ENCODE assay signal across 8 mouse cellular contexts in the genomic region with DNA sequence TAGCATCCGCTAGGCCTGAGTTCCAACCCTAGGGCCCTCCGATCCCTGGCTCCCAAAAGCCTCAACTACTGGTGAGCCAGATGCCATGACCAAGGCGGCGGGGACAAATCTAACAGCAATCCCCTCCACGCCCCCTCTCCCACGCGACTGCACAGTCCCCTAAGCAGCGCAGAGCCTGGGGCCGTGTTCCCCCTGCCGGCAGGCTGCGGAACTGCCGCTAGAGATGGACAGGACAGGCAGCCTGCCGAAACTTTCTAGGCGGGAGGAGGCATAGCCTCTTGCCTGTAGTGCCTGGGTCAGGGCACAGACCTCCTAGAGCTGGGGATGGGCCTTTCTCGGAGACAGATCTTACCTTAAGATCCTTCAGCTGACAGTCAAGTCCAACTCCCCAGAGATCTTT. TPM values are rescaled to one million over a fixed set of nuclear protein-coding genes. Genes with fewer than 3 reads are reported as not detected.
A peak's percentile ranks its signal among the peaks of the same experiment; 100 is the strongest.
DNase-seq lines count a peak whose midpoint lies in the region; ATAC-seq and TF ChIP-seq lines count a peak whose summit lies in the region.

No protein-coding gene starts in this region.

- H3K4me2 ChIP-seq in hindbrain, embryonic 11.5 days (replicated peaks; ENCODE audit: low read depth, low read length) = no peak overlapping the region
- H3K4me2 ChIP-seq in hindbrain, embryonic 12.5 days (replicated peaks) = no peak overlapping the region
- no peak overlapping the region for H3K4me2 ChIP-seq in CH12.LX (ENCODE audit: insufficient read depth, low read depth, poor library complexity, severe bottlenecking)
- no peak overlapping the region for H3K4me2 ChIP-seq in forebrain, embryonic 12.5 days

- no peak overlapping the region for H3K9ac ChIP-seq in hindbrain, embryonic 11.5 days (ENCODE audit: low read depth, low read length)
- no peak overlapping the region for H3K9ac ChIP-seq in hindbrain, embryonic 12.5 days
- no peak overlapping the region for H3K9ac ChIP-seq in CH12.LX (ENCODE audit: insufficient read depth, low read depth)
- H3K9ac ChIP-seq in forebrain, embryonic 12.5 days = no peak overlapping the region

- TF ChIP-seq POLR2A in CH12.LX (IDR thresholded peaks at IDR 0.05; ENCODE audit: low read depth, low read length) = no peak

- 18% methylated on average over 15 of the region's 15 CpGs for WGBS in hindbrain, embryonic 11.5 days
- whole genome bisulfite sequencing in hindbrain, embryonic 12.5 days = 12% methylated on average over 15 of the region's 15 CpGs
- WGBS in forebrain, embryonic 12.5 days = 15% methylated on average over 15 of the region's 15 CpGs

- H3K27ac ChIP-seq in hindbrain, embryonic 11.5 days (ENCODE audit: low read depth, low read length) = no peak overlapping the region
- H3K27ac ChIP-seq in hindbrain, embryonic 12.5 days = no peak overlapping the region
- no peak overlapping the region for H3K27ac ChIP-seq in CH12.LX (ENCODE audit: insufficient read depth, low read depth)
- no peak overlapping the region for H3K27ac ChIP-seq in forebrain, embryonic 12.5 days

- H3K4me1 ChIP-seq in hindbrain, embryonic 11.5 days (replicated peaks; ENCODE audit: control insufficient read depth, insufficient read depth, low read length) = no peaks in the 10 kb centered on the region
- H3K4me1 ChIP-seq in hindbrain, embryonic 12.5 days = no peaks in the 10 kb centered on the region
- H3K4me1 ChIP-seq in CH12.LX (ENCODE audit: control insufficient read depth in 1 of 2, insufficient read depth in 2 of 2) = no peaks in the 10 kb centered on the region; a peak in 1 of 4 replicates
- no peaks in the 10 kb centered on the region for H3K4me1 ChIP-seq in forebrain, embryonic 12.5 days

- no peaks in the 10 kb centered on the region for H3K36me3 ChIP-seq in hindbrain, embryonic 11.5 days (ENCODE audit: control insufficient read depth, insufficient read depth, low read length)
- no peaks in the 10 kb centered on the region for H3K36me3 ChIP-seq in hindbrain, embryonic 12.5 days
- H3K36me3 ChIP-seq in CH12.LX (replicated peaks in 1 of 2; ENCODE audit: control insufficient read depth in 1 of 2, insufficient read depth in 1 of 2, low read length in 1 of 2) = no peaks in the 10 kb centered on the region
- no peaks in the 10 kb centered on the region for H3K36me3 ChIP-seq in forebrain, embryonic 12.5 days (replicated peaks)

- TF ChIP-seq CTCF in CH12.LX (conservative IDR thresholded peaks at IDR 0.05 in 1 of 2, IDR thresholded peaks at IDR 0.05 in 1 of 2; ENCODE audit: low read depth in 2 of 2, low read length in 2 of 2) = peak; percentile 56 to 80

- H3K27me3 ChIP-seq in hindbrain, embryonic 11.5 days (ENCODE audit: control insufficient read depth, insufficient read depth, low read length) = no peaks in the 10 kb centered on the region
- H3K27me3 ChIP-seq in hindbrain, embryonic 12.5 days = no peaks in the 10 kb centered on the region
- peaks cover 70% of the 10 kb centered on the region for H3K27me3 ChIP-seq in CH12.LX (replicated peaks)
- 0 out of 2 replicates have a peak, but pooled peaks cover 3% of the 10 kb centered on the region for H3K27me3 ChIP-seq in forebrain, embryonic 12.5 days

- in situ Hi-C loops in CH12.LX (cut with MboI; ENCODE audit: low pct_ligation_motif_present, low pct_unique_long_range_greater_than_20kb, low sequenced_read_pairs) = loop anchor here (5.0 kb wide), 1 partner anchor 219 kb away; no protein-coding TSS in a partner anchor

- dilution Hi-C loops in CH12.LX (cut with MboI; ENCODE audit: extremely low pct_ligation_motif_present, extremely low pct_unique_long_range_greater_than_20kb, low sequenced_read_pairs) = no loop called here

- ATAC-seq in hindbrain, embryonic 11.5 days (ENCODE audit: low FRiP score) = no peak
- no peak for ATAC-seq in hindbrain, embryonic 12.5 days (ENCODE audit: low FRiP score)
- 0 out of 2 replicates have a peak, but pooled peaks have one; percentile 55 for ATAC-seq in forebrain, embryonic 12.5 days (ENCODE audit: low FRiP score)

- peak; percentile 87 for DNase-seq in hindbrain, embryonic 11.5 days (ENCODE audit: low spot score)
- peak; percentile 51 for DNase-seq in CH12.LX (ENCODE audit: extremely low read depth)
- DNase-seq in adrenal gland, postnatal 36 days = peak; percentile 60 to 72
- DNase-seq in kidney, postnatal 4 days = peak; percentile 78 to 83
- DNase-seq in naive thymus-derived CD4-positive, alpha-beta T cell, adult 2 months (ENCODE audit: low read depth) = peak; percentile 76
- peak; percentile 60 to 65 for DNase-seq in thymus, postnatal 36 days

- no peaks in the 10 kb centered on the region for H3K9me3 ChIP-seq in hindbrain, embryonic 11.5 days (ENCODE audit: control insufficient read depth, low read length)
- H3K9me3 ChIP-seq in hindbrain, embryonic 12.5 days (replicated peaks) = no peaks in the 10 kb centered on the region
- peaks cover 23% of the 10 kb centered on the region for H3K9me3 ChIP-seq in CH12.LX (replicated peaks; ENCODE audit: low read length)
- 0 out of 2 replicates have a peak, but pooled peaks cover 4% of the 10 kb centered on the region for H3K9me3 ChIP-seq in forebrain, embryonic 12.5 days

- no peak for TF ChIP-seq EP300 in CH12.LX (IDR thresholded peaks at IDR 0.05; ENCODE audit: low read length)

- peak; percentile 38 for TF ChIP-seq RAD21 in CH12.LX (IDR thresholded peaks at IDR 0.05; ENCODE audit: low read depth, low read length)

- no peak overlapping the region for H3K4me3 ChIP-seq in hindbrain, embryonic 11.5 days (ENCODE audit: low read depth, low read length)
- no peak overlapping the region for H3K4me3 ChIP-seq in hindbrain, embryonic 12.5 days
- H3K4me3 ChIP-seq in CH12.LX (replicated peaks in 1 of 3; ENCODE audit: low read depth in 2 of 3, low read length in 2 of 3, poor library complexity in 1 of 3) = no peak overlapping the region
- no peak overlapping the region for H3K4me3 ChIP-seq in forebrain, embryonic 12.5 days (replicated peaks)

- H3K79me2 ChIP-seq in CH12.LX (replicated peaks; ENCODE audit: control insufficient read depth, extremely low read depth, insufficient read depth, poor library complexity, severe bottlenecking) = no peaks in the 10 kb centered on the region

TF ChIP-seq in CH12.LX, 34 proteins besides CTCF, POLR2A, EP300 and RAD21:
- no peak for TF ChIP-seq GABPA (IDR thresholded peaks at IDR 0.05; ENCODE audit: insufficient replicate concordance, low read depth, low read length)
- peak; percentile 58 for TF ChIP-seq SMC3 (IDR thresholded peaks at IDR 0.05; ENCODE audit: low read depth, low read length)
- no peak for TF ChIP-seq BHLHE40 (IDR thresholded peaks at IDR 0.05; ENCODE audit: low read depth, low read length)

RNA-seq across cellular contexts. Expression of a gene that starts 9.7 kb away (rescaled TPM):
- 0.77 and 1.2 TPM in 2 replicates for polyA plus RNA-seq in hindbrain, embryonic 11.5 days (2014; fragmentation: Nextera tagmentation; extraction: Ambion mirVana)
- polyA plus RNA-seq in hindbrain, embryonic 12.5 days (2016; fragmentation: Nextera tagmentation; extraction: Ambion mirVana) = 2.5 and 3.0 TPM in 2 replicates
- total RNA-seq in CH12.LX (2012; rRNA removed) (not detected in 2 replicates), CH12.LX (2014; rRNA removed) (not detected in 2 replicates)
- polyA plus RNA-seq in CH12.LX (2012; ENCODE audit: insufficient read length, low read depth) = not detected in 2 replicates
- 1 to 10 TPM in 1 of 2 experiments, not detected in 1; 2.0 TPM for total RNA-seq in adrenal gland, postnatal 36 days (2021)
- polyA plus RNA-seq in forebrain, embryonic 12.5 days (2016; fragmentation: Nextera tagmentation; extraction: Ambion mirVana) = 1.5 and 2.5 TPM in 2 replicates

RNA-seq across cellular contexts. Expression of a gene that starts 41.2 kb away (rescaled TPM):
- polyA plus RNA-seq in hindbrain, embryonic 11.5 days (2014; fragmentation: Nextera tagmentation; extraction: Ambion mirVana) = 13.7 and 17.4 TPM in 2 replicates
- 25.7 and 27.0 TPM in 2 replicates for polyA plus RNA-seq in hindbrain, embryonic 12.5 days (2016; fragmentation: Nextera tagmentation; extraction: Ambion mirVana)
- total RNA-seq in CH12.LX (2012; rRNA removed) (0.17 TPM in 1 of 2 replicates, not detected in the other), CH12.LX (2014; rRNA removed) (not detected in 2 replicates)
- polyA plus RNA-seq in CH12.LX (2012; ENCODE audit: insufficient read length, low read depth) = not detected in 2 replicates
- total RNA-seq in adrenal gland, postnatal 36 days (2021) = 10 to 100 TPM; 18.6 to 20.9 TPM
- polyA plus RNA-seq in forebrain, embryonic 12.5 days (2016; fragmentation: Nextera tagmentation; extraction: Ambion mirVana) = 13.7 and 14.0 TPM in 2 replicates

RNA-seq across cellular contexts. Expression of a gene that starts 49.6 kb away (rescaled TPM):
- not detected in 2 replicates for polyA plus RNA-seq in hindbrain, embryonic 11.5 days (2014; fragmentation: Nextera tagmentation; extraction: Ambion mirVana)
- not detected in 2 replicates for polyA plus RNA-seq in hindbrain, embryonic 12.5 days (2016; fragmentation: Nextera tagmentation; extraction: Ambion mirVana)
- total RNA-seq in CH12.LX (2012; rRNA removed) (0.47 and 0.59 TPM in 2 replicates), CH12.LX (2014; rRNA removed) (0.39 TPM in 1 of 2 replicates, not detected in the other)
- 0.70 and 0.94 TPM in 2 replicates for polyA plus RNA-seq in CH12.LX (2012; ENCODE audit: insufficient read length, low read depth)
- not detected for total RNA-seq in adrenal gland, postnatal 36 days (2021)
- not detected in 2 replicates for polyA plus RNA-seq in forebrain, embryonic 12.5 days (2016; fragmentation: Nextera tagmentation; extraction: Ambion mirVana)

Comparison
In these comparisons a context has a peak if more than half of its experiments do, and no peak if none do; other contexts are left out.
1. RNA of a gene that starts 41.2 kb away (polyA plus RNA-seq): 25.7 to 27.0 TPM in hindbrain, embryonic 12.5 days, 13.7 to 17.4 TPM in hindbrain, embryonic 11.5 days and 13.7 to 14.0 TPM in forebrain, embryonic 12.5 days; not detected in CH12.LX; every median in the first group is over 10 times any median in the second.
2. Peak in every context shown above with its lines, with median percentiles within 50 percentile points of each other: DNase-seq.